Mouse (Mus musculus) cerebellum, postnatal 4 days (tissue): Measurements from ENCODE around the gene Nars2.
"Not testable (repeated sequence)": the region's sequence is repeated elsewhere in the genome, so short reads cannot be mapped to it uniquely, and the experiment has no call there.

Source experiments
- DNase-seq, 2 experiments: peaks; one replicate each; pipeline ENCODE4 v3.0.0; 2022; ENCODE audit warnings: low spot score in 2 of 2, mixed read lengths in 1 of 2

Gene Nars2

GRCm38 (mm10) chr7:96951281-96952051 is at the start of gene Nars2:
Nars2 (plus strand) TSS chr7:96951505.
- peak; percentile 63 to 82 for DNase-seq

GRCm38 (mm10) chr7:96902183-96902582 is 49.1 kb upstream of the Nars2 start:
- no peak for DNase-seq

DNA sequence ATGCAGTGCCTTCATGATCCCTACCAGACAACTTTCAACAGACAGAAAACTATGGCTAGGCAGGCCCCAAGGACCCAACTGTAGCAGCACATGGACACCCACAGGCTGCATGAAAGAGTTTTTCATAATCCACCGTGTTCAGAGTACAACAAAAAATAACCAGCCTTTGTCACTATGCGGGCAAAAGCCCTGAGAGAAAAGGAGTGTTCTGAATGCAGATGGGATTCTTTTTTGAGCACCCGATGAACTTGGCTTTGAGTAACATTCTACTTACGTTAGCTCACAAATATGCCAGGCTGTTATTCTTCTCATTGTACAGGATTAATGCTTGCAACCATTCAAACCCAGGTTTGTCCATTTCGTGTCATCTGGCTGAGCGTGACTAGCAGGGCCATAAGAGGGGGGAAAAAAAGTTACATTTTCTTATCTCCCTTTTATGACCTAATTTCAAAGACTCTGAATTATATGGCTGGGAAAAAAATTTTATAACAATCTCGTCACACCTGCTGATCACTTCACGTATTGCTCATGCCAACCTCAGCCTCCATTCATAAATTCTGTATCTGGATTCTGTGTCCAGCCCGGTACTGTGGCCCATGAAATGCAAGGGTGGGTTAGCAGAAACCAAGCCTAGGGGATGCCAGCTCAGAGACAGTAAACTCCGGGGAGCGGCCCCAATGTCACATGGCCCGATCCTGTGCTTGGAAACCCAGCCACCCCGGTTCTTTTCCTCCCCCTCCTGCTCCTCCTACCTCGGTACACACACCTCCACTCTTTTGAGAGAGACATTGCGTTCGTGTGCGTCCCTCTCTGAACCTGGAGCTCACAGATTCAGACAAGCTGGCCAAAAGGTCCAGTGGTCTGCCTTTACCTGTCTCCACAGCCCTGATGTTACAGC is 48.0 kb upstream of the Nars2 start:
- no peak for DNase-seq

DNA sequence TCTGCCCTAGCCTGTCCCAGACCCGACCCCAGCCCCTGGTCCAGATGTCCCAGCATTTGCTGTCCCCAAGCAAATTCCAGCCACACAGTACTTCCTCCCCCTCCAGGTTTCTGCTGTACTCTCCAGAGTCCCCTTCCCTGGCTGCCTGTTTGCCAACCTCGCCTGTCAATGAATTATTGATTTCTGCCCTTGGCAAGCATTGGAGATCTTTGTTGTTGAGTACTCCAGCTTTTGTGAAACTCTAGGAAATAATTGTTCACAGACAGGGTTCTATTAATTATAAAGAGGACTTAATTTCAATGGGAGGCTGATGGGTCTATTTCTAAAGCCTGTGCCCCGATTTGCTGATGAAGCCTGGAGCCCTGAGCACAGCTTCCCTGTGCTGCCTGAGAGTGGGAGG is 46.9 kb upstream of the Nars2 start:
- no peak for DNase-seq

- DNase-seq, result no peak
Observed at GRCm38 (mm10) chr7:96904936-96905335, 46.4 kb upstream of the Nars2 start.

DNA sequence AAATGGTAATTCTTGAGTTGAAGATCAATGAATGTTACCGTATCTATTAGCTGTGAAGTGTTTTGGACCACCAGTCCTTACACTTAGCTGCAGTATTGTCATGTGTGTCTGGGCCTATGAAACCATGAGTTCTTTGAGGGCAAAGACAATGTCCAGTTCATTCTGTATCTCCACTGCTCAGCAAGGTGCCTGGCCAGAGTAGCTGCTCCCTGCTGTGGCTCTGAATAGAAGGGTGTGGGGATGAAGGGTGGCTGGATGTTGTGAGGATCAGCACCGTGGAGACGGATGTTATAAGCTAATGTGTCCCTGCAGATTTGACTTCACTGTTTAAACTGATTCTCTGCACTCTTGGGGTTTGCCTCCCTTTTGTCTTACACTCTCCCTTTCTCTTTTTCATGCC is 45.9 kb upstream of the Nars2 start:
- DNase-seq, result no peak

DNA sequence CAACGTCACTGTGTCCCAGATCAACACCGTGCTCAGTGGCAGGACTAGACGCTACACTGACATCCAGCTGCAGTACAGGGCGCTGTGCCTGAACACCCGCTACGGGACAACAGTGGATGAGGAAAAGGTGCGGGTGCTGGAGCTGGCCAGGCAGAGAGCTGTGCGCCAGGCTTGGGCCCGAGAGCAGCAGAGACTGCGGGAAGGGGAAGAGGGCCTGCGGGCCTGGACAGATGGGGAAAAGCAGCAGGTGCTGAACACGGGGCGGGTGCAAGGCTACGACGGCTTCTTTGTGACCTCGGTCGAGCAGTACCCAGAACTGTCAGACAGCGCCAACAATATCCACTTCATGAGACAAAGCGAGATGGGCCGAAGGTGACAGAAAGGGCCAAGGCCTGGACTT is 45.1 kb upstream of the Nars2 start:
- no peak for DNase-seq

DNA sequence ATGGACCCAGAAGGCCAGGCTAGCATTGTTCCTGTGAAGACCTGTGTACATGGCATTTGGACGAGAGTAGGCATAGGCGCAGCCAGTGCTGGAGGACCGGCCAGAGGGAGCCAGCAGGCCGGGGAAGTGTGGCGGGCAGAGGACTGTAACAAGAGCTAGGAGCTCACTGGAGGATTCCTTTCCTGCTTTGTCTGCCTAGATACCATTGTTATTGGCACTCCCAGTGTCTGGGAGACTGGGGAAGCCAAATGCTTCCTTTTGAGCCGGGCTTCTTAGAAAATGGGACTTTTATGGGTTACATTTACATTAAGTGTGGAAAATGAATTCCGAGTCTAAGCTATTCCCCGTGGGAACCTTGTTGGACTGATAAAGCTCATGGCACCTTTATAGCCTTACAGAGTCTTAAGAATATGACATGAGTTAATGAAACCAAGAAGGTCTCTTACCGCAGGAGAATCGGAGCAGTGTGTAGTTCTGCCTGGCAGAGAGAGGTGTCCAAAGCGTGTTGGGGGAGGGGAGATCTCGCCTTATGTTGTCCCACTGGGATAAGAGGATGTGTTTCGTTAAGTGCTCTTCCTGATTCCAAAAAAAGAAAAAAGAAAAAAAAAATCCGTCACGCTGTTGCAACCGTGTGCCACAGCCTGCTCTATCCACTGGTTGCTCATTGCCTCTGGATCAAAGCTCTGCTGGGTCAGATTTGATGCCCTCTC is 43.2 kb upstream of the Nars2 start:
- DNase-seq, result no peak

DNA sequence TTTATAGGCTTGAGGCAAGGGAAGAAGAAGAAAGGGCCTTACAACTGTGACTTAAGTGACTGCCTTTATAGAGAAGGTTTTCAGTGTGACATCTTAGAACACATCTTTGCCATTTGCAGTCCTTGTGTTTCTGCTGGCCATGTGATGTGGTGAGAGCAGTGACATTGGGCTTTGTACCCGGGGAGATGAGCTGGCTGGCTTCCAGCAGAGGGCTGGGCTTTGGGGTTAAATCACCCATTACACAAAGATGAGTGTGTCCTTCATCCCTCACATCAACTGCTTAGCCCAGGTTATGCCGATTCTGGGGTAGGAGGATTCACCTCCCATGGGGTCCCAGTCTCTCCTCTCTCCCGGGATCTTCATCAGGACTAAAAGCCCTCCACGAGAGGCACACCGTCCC is 41.4 kb upstream of the Nars2 start:
- peak in 1 of 2 experiments; percentile 48 for DNase-seq

DNA sequence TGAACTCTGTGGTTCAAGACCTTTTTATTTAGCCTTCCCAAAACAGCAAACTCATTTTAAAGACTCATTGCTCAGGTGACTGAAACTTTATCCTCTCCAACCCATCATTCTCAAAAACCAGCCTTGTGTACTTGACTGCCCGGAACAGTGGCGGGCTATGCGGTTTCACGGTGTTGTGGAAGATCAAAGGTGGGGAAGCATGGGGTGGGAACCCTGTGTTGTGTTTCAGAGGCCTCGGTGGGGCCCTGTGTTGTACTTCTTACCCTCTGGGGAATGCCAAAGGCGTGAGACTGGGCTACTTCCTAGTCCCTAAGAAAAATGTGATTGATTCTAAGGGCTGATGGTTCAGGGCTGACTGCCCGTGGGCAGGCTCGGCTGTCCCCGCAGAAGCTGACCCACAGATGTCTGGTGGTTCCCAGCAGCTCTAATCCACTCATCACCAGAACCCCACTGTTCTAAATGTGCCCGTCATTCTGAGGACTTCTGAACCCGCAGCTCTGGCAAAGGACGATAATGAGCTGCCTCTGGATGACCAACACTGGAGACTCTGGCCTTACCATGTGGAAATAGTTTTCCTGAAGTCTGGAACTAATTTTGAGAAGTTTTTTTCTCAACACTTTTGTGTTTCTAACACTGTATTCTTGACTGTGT is 40.9 kb upstream of the Nars2 start:
- no peak for DNase-seq

DNA sequence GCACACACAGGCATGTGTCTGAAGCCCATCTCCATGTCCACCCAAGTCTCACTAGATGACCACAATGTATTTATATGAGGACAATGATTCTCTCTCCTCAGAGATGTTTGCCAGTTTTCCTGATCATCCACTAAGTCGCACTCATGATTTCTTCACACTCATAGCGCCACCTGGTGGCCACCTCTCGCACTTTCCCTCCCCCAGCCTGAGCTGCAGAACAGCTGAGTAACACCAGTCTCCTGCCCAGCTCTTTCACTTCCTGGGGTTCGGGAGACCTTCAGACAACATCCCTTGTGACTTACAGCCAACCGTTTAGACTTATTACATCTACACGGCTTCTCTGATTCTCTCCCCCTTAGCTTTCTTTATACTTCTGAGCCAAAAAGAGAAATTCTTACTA is 37.3 kb upstream of the Nars2 start:
- peak; percentile 87 to 89 for DNase-seq

- peak in 1 of 2 experiments; percentile 62 for DNase-seq
Observed at GRCm38 (mm10) chr7:96915452-96916105, 35.7 kb upstream of the Nars2 start.

- DNase-seq, result no peak
Observed at GRCm38 (mm10) chr7:96920447-96921095, 30.7 kb upstream of the Nars2 start.

- no peak for DNase-seq
Observed at GRCm38 (mm10) chr7:96922927-96923326, 28.4 kb upstream of the Nars2 start.

GRCm38 (mm10) chr7:96943715-96944377 is 7.5 kb upstream of the Nars2 start:
- DNase-seq, result no peak

GRCm38 (mm10) chr7:96946501-96946900 is 4.8 kb upstream of the Nars2 start:
- DNase-seq, result not testable (repeated sequence)

DNA sequence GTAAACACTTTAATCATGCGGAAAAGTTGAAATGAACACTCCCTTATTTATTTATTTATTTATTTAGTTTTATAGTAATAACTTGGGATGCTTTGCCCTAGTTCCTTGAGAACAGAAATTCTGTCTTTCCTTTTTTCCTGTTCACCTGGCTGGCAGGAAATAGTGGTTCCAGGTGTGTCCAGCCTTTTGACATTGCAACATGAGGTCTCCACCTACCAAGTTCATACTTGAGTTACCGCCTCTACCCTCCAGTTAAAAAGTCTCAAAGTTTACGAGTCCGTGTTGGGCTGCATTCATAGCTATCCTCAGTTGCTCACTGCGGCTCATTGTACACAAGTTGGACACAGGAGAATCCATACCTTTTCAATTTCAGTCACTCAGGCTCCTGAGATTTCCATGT is 789 bp downstream of the Nars2 start:
- DNase-seq, result no peak

DNA sequence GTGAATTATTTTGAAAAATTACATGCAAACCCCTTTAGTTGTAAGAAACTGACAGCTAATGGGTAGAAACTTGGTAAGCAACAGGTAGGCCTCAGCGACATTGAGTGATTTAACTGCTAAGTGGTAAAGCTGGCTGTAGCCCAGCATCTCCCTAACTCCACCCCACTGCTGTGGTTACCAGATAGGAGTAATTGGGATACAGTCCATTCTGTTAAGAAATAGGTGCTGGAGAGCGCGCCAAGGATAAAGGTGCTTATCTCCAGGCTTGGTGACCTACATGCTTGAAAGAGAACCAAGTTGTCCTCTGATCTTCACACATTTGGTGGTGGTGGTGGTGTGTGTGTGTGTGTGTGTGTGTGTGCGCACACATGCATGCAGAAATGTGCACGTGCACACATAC is 7.9 kb downstream of the Nars2 start:
- DNase-seq, result no peak

DNA sequence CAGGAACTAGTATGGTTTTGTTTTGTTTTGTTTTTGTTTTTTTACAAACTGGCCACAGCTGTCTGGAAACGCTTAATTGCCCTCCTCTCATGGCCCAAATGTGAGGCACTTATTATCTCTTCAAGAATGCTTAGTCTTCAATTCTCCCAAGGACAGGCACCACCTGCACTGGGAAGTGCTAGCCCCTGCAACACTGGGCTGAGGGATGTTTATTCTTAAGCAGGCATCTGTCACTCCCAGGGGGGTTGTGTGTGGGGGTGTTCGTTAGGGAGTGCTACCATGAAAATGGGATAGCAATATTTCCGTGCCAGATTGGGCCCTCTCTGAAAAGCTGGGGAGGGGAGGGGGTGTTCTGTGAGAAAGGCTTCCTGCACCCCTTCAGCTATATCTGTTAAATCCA is 15.9 kb downstream of the Nars2 start:
- no peak for DNase-seq

DNA sequence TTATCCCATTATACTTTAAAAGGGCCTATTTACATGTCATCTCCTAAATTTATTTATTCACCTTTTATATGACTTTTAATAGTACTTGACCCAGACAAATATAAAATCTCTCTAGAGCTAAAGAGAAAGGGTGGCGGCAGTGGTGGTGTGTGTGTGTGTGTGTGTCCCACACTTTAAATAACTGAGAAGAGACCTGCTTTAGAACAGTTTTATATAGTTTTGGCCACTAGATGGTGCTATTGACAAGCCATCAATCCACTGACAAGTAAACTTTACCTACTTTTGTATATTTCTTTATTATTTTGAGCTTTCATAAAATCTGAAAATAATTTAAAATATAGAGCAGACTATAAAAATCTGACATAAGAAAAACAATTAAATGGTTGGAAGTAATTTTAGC is 19.1 kb downstream of the Nars2 start:
- no peak for DNase-seq
